Mouse (Mus musculus) right cerebral cortex, adult 2 months (tissue): ENCODE data around the gene Hk2.

Experiments used
- DNase-seq, 2 experiments: peaks; one replicate each; pipeline ENCODE4 v3.0.0; 2021 to 2022; ENCODE audit warnings: low spot score in 2 of 2

Hk2 gene

GRCm38 (mm10) chr6:82770286-82770685 is 4.0 kb downstream of the Hk2 start:
- no peak for DNase-seq

GRCm38 (mm10) chr6:82769704-82770103 is 4.5 kb downstream of the Hk2 start:
- DNase-seq, result no peak

GRCm38 (mm10) chr6:82767734-82768586 is 6.3 kb downstream of the Hk2 start:
- no peak for DNase-seq

DNA sequence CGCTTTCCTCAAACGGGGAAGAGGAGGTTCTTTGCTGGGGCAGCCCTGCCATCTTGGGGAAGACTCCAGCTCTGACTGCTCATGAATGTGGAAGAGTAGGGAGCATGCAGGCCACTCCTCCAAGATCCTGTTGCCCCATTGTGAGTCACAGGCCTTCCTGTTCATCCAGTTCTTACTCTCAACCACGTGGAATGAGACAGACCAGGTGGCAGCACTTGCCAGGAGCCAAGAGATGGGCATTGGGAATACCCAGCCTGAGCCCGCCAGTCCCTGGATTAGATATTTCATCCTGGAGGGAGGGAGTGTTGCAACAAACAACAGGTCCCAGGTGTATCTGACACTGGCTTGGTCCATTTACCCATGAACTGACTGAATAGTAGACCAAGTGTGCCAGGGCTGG is 7.6 kb downstream of the Hk2 start:
- DNase-seq, result no peak

DNA sequence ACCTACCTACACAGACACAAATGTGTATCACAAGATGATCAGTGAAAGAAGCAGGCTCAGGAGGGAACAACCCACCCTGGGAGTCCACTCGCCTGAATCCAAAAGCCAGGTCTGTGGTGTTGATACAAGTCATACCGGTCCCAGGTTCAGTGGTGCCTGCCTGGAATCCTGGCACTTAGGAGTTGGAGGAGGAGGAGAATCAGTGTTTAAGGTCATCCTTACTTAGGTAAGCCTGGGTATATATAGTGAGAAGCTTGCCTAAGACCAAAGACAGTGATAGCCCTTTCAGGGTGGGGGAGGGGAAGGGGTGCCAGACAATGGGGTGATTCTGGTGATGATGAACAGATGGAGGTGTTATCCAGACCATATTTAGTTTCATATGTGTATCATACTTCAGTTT is 9.0 kb downstream of the Hk2 start:
- DNase-seq, result no peak

GRCm38 (mm10) chr6:82763871-82764503 is 10.3 kb downstream of the Hk2 start:
- no peak for DNase-seq

DNA sequence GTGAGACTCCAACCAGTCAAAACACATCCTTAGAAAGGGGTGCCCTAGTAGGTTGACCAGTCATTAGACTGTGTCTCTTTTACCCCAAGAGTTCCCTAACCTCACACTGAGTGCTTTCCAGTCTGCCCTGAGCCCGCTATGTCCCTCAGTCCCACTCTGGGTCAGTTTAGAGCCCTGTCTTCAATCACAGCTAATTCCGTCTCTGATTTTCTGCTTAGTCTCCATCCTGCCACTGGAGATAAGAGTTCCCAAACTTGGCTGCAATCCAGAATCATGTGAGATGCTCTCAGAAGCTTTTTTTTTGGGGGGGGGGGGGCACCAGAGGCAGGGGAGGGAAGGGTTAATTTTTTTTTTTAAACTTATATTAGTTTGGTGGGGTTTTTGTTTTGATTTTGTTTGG is 11.5 kb downstream of the Hk2 start:
- DNase-seq, result no peak

DNA sequence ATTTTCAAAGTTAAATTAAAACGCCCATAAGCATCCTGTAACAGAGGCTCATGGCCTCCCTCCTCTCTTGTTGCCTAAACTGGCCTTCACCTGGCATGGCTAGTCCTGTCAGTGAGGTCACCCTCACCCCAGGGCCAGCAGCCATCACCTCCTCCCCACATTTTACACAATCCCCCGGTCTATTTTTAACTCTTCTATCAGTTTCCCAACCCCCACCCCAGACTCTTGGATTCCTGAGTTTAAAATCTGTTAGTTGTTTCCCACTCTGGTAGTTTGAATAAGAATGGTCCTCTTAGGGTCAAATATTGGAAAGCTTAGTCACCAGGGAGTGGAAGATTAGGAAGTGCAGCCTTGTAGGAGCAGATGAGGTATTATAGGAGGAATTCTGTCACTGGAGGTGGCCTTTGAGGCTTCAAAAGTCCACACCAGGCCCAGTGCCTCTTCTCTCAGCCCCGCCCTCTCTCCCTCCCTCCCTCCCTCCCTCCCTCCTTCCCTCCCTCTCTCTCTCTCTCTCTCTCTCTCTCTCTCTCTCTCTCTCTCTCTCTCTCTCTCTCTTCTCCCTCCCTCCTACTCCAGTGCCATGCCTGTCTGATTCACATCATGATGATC is 13.4 kb downstream of the Hk2 start:
- DNase-seq, result no peak

DNA sequence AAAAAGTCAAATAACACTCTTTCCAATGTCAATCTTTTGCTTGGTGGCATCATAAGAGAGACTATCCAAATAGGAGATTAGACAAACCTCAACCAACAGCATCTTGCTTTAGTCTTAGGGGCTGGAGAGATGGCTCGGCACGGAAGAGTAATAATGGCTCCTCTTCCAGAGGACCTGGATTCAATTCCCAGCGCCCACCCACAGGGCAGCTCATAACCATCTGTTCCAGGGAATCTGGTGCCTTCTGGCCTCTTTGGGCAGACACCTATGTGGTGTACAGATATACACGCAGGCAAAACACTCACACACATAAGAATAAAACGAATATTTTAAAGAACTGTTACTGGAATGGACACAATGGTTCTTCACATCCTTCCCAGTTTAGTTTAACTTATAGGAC is 15.0 kb downstream of the Hk2 start:
- DNase-seq, result no peak

- DNase-seq, result no peak
Observed at GRCm38 (mm10) chr6:82756799-82757210, 17.4 kb downstream of the Hk2 start.

- no peak for DNase-seq
Observed at GRCm38 (mm10) chr6:82756216-82756615, 18.0 kb downstream of the Hk2 start.

DNA sequence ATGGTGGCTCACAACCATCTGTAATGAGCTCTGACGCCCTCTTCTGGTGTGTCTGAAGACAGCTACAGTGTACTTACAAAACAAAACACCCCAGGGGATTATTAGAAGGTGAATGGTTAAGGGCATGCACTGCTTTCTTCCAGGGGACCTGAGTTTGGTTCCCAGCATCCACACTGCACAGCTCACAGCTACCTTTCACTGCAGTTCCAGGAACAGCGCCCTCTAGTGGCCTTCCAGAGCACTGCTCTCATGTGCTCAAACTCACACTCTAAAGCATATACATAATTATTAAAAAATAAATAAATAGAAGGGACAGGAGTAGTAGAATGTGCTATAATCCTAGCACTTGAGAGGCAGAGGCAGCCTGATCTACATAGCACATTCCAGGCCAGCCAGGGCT is 18.9 kb downstream of the Hk2 start:
- DNase-seq, result no peak

GRCm38 (mm10) chr6:82754769-82755168 is 19.5 kb downstream of the Hk2 start:
- no peak for DNase-seq

DNA sequence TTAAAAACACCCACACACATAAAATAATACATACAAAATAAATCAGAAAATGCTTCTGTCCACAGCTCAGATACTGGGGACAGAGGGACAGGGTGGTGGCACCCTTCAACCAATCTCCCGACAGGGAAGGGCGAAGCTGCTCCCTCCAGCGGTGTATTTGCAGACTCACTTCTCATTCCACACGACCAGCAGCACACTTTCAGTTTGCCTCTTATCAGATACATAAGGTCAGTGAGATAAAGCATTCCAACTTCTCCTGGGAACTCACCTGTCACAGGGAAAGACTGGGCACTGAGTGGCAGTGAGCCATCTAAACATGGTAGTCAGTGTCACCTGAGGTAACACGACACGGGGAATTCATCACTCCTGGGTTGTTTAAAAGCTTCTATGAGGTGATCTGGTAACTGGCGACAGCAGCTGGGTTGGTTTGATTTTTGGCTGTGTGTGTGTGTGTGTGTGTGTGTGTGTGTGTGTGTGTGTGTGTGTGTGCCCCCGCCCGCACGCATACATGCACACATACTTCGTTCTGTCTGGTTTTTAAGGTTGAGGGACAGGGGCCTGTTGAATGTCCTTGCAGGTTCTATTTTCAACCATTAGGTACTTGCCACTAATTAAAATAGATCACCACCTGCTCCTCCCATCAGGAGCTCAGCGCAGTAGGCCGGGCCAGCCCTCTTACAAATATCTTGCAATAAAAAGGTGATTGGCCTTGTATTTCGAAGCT is 20.5 kb downstream of the Hk2 start:
- DNase-seq, result no peak

DNA sequence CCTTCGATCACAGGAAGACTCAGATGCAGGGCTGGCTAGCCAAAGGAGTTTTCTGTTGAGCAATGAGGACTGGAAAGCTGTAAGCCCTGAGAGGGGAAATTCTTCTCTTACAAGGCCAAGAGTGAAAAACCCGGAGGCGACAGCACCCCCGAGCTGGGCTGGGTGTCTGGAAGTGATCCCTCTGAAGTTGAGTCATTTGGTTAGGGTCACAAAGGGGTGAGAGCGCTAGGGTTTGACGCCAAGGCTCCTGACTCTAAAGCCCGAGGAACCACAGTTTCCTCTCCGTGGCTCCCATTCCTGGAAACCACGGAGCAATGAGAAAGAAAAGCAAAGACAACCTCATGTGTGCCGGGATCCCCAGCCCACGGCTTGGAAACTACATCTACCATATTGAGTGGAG is 21.2 kb downstream of the Hk2 start:
- no peak for DNase-seq

- no peak for DNase-seq
Observed at GRCm38 (mm10) chr6:82751791-82752190, 22.5 kb downstream of the Hk2 start.

- no peak for DNase-seq
Observed at GRCm38 (mm10) chr6:82751031-82751430, 23.2 kb downstream of the Hk2 start.

- no peak for DNase-seq
Observed at GRCm38 (mm10) chr6:82750063-82750462, 24.2 kb downstream of the Hk2 start.

GRCm38 (mm10) chr6:82748106-82748672 is 26.1 kb downstream of the Hk2 start:
- no peak for DNase-seq

DNA sequence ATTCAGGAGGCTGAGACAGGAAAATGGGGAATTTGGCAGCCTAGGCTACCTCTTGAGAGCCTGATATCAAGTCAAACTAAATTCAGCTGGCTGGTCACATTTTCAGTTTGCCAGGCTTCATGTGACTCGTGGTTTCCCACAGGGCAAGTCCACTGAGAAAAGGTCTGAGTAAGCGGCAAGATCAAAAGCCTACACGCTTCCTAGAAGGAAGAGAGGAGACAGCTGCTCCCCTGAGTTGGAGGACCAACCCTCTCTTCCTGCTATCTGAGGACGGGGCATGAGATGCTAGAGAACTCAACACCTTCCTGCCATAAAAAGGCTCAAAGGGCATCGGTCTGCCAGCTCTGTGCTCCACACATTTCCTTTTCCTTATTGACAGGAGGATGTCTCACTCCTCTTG is 27.2 kb downstream of the Hk2 start:
- no peak for DNase-seq

DNA sequence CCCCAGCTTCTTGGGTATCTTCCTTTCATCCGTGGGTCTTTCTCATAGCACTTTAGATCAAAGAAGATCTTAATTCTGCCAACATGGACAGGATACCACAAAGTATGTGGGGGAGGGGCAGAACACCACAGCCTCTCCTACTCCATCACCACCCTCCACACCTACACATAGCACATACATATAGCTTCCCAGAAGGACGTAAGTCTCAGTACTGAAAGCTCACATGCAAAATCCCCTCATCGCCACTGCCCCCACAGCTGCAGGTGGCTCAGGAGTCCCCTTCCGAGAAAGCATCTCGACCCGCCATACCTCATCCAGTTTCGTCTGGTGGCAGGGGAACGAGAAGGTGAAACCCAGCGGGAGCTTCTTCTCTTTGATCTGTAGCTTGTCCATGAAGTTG is 29.7 kb downstream of the Hk2 start:
- no peak for DNase-seq

- no peak for DNase-seq
Observed at GRCm38 (mm10) chr6:82741518-82741880, 32.8 kb downstream of the Hk2 start.
